Mouse (Mus musculus): ENCODE measurements around the gene Mcm3ap. TPM values are rescaled to one million over a fixed set of nuclear protein-coding genes. Genes with fewer than 3 reads are reported as not detected.

Mcm3ap gene
- total RNA-seq, 1 experiment from 2014 or later = 67.2 TPM

- no peak for ATAC-seq (replicated peaks in 1 of 2; ENCODE audit: insufficient read depth in 1 of 2, low FRiP score in 2 of 2, low TSS enrichment in 1 of 2, low read depth in 1 of 2, poor library complexity in 2 of 2, severe bottlenecking in 2 of 2)
Measured at GRCm38 (mm10) chr10:76546566-76546965, 77.8 kb downstream of the Mcm3ap start.

GRCm38 (mm10) chr10:76548218-76548617 is 79.5 kb downstream of the Mcm3ap start:
- no peak for ATAC-seq (replicated peaks in 1 of 2; ENCODE audit: insufficient read depth in 1 of 2, low FRiP score in 2 of 2, low TSS enrichment in 1 of 2, low read depth in 1 of 2, poor library complexity in 2 of 2, severe bottlenecking in 2 of 2)

GRCm38 (mm10) chr10:76550458-76550857 is 81.7 kb downstream of the Mcm3ap start:
- no peak for ATAC-seq (replicated peaks in 1 of 2; ENCODE audit: insufficient read depth in 1 of 2, low FRiP score in 2 of 2, low TSS enrichment in 1 of 2, low read depth in 1 of 2, poor library complexity in 2 of 2, severe bottlenecking in 2 of 2)

- no peak for ATAC-seq (replicated peaks in 1 of 2; ENCODE audit: insufficient read depth in 1 of 2, low FRiP score in 2 of 2, low TSS enrichment in 1 of 2, low read depth in 1 of 2, poor library complexity in 2 of 2, severe bottlenecking in 2 of 2)
Measured at GRCm38 (mm10) chr10:76551556-76551955, 82.8 kb downstream of the Mcm3ap start.

GRCm38 (mm10) chr10:76554061-76554460 is 85.3 kb downstream of the Mcm3ap start:
- no peak for ATAC-seq (replicated peaks in 1 of 2; ENCODE audit: insufficient read depth in 1 of 2, low FRiP score in 2 of 2, low TSS enrichment in 1 of 2, low read depth in 1 of 2, poor library complexity in 2 of 2, severe bottlenecking in 2 of 2)

- ATAC-seq (replicated peaks in 1 of 2; ENCODE audit: insufficient read depth in 1 of 2, low FRiP score in 2 of 2, low TSS enrichment in 1 of 2, low read depth in 1 of 2, poor library complexity in 2 of 2, severe bottlenecking in 2 of 2) = no peak
Measured at GRCm38 (mm10) chr10:76561972-76562371, 93.2 kb downstream of the Mcm3ap start, which contains the start of gene Spatc1l. Gene Spatc1l, plus strand, starts transcription at chr10:76562272.

Other genes starting within 250 kb of the Mcm3ap start
- gene Prmt2, start 231.1 kb upstream of the Mcm3ap start, total RNA-seq (2017) = 4.2 and 5.8 TPM in 2 replicates
- not detected in 2 replicates for gene S100b, start 215.1 kb upstream of the Mcm3ap start, total RNA-seq (2017)
- gene Dip2a, start 123.6 kb upstream of the Mcm3ap start, total RNA-seq (2017) = 6.0 and 8.5 TPM in 2 replicates
- gene AC141477.1, start 28.5 kb upstream of the Mcm3ap start, total RNA-seq (2017) = not detected in 2 replicates
- 72.1 and 90.7 TPM in 2 replicates for gene Pcnt, start 26.1 kb upstream of the Mcm3ap start, total RNA-seq (2017)
- not detected in 2 replicates for gene 2610028H24Rik, start 19.8 kb upstream of the Mcm3ap start, total RNA-seq (2017)
- gene Ybey, start 187 bp downstream of the Mcm3ap start, total RNA-seq (2017) = 6.1 and 7.1 TPM in 2 replicates
- 3.8 and 8.2 TPM in 2 replicates for gene Lss, start 62.7 kb downstream of the Mcm3ap start, total RNA-seq (2017)
- not detected in 2 replicates for gene Spatc1l, start 93.3 kb downstream of the Mcm3ap start, total RNA-seq (2017)
- not detected in 2 replicates for gene Ftcd, start 106.7 kb downstream of the Mcm3ap start, total RNA-seq (2017)
- not detected in 2 replicates for gene Col6a2, start 154.7 kb downstream of the Mcm3ap start, total RNA-seq (2017)